Mouse (Mus musculus) heart, adult 9 months (tissue): Measurements from ENCODE around the gene Espnl.

Experiments used
- DNase-seq, 2 experiments: peaks; one replicate each; pipeline ENCODE4 v3.0.0; 2022; ENCODE audit warnings: low spot score in 2 of 2

The Espnl gene

GRCm38 (mm10) chr1:91317656-91318055 lies 4.2 kb upstream of the Espnl start:
- DNase-seq: no peak

GRCm38 (mm10) chr1:91324646-91325045 lies 2.8 kb downstream of the Espnl start:
- no peak for DNase-seq

GRCm38 (mm10) chr1:91325488-91326042 lies 3.7 kb downstream of the Espnl start:
- DNase-seq: no peak

GRCm38 (mm10) chr1:91332102-91332501 lies 10.2 kb downstream of the Espnl start:
- no peak for DNase-seq

- no peak for DNase-seq
Observed at GRCm38 (mm10) chr1:91333582-91333981, 11.7 kb downstream of the Espnl start.

- no peak for DNase-seq
Observed at GRCm38 (mm10) chr1:91337355-91337754, 15.5 kb downstream of the Espnl start.

GRCm38 (mm10) chr1:91344001-91344400 lies 22.1 kb downstream of the Espnl start:
- no peak for DNase-seq

GRCm38 (mm10) chr1:91344921-91345685 lies 23.2 kb downstream of the Espnl start:
- no peak for DNase-seq

GRCm38 (mm10) chr1:91346892-91347291 lies 25.0 kb downstream of the Espnl start:
- DNase-seq: peak; percentile 25 to 44

- peak; percentile 29 to 50 for DNase-seq
Observed at GRCm38 (mm10) chr1:91350841-91351240, 29.0 kb downstream of the Espnl start, which contains the start of gene Klhl30. Gene Klhl30, plus strand, starts transcription at chr1:91351016.

GRCm38 (mm10) chr1:91351249-91351648 lies 29.4 kb downstream of the Espnl start:
- no peak for DNase-seq

GRCm38 (mm10) chr1:91352277-91352676 lies 30.4 kb downstream of the Espnl start:
- DNase-seq: no peak

GRCm38 (mm10) chr1:91356105-91356504 lies 34.2 kb downstream of the Espnl start:
- DNase-seq: no peak

GRCm38 (mm10) chr1:91362113-91362512 lies 40.2 kb downstream of the Espnl start:
- DNase-seq: no peak

- DNase-seq: no peak
Observed at GRCm38 (mm10) chr1:91364822-91365644, 43.2 kb downstream of the Espnl start.

GRCm38 (mm10) chr1:91365816-91366214 lies 43.9 kb downstream of the Espnl start:
- no peak for DNase-seq

- DNase-seq: peak; percentile 38 to 41
Observed at GRCm38 (mm10) chr1:91366215-91367108, 44.6 kb downstream of the Espnl start, which contains the start of gene Erfe. Gene Erfe, plus strand, starts transcription at chr1:91366430.

- DNase-seq: no peak
Observed at GRCm38 (mm10) chr1:91367295-91367694, 45.4 kb downstream of the Espnl start.

GRCm38 (mm10) chr1:91369408-91369807 lies 47.5 kb downstream of the Espnl start:
- DNase-seq: no peak

GRCm38 (mm10) chr1:91370055-91370454 lies 48.2 kb downstream of the Espnl start:
- no peak for DNase-seq

- DNase-seq: no peak
Observed at GRCm38 (mm10) chr1:91373414-91373835, 51.5 kb downstream of the Espnl start.
